Mouse (Mus musculus) spleen, postnatal 4 days (tissue): Measurements from ENCODE around the gene Gm17651.

Source experiments
- DNase-seq, 2 experiments: peaks; one replicate each; pipeline ENCODE4 v3.0.0; 2022; ENCODE audit warnings: low spot score in 2 of 2

Gene Gm17651

DNA sequence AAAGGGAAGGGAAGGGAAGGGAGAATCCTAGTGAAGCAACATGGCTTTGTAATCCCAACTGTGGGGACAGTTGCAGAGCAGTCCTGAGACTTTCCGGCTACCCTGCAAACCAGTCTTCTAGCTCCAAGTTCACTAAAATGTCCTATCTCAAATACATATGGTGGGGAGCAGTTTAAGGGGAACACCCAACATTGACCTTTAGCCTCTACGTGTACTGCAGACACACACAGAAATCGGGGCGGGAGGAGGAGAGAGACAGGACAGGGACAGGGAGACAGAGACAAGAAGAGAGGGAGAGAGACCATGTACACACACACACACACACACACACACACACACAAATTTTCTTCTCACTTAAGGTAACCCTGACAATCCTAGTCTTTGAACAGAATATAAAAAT is 44.6 kb downstream of the Gm17651 start:
- DNase-seq = no peak

DNA sequence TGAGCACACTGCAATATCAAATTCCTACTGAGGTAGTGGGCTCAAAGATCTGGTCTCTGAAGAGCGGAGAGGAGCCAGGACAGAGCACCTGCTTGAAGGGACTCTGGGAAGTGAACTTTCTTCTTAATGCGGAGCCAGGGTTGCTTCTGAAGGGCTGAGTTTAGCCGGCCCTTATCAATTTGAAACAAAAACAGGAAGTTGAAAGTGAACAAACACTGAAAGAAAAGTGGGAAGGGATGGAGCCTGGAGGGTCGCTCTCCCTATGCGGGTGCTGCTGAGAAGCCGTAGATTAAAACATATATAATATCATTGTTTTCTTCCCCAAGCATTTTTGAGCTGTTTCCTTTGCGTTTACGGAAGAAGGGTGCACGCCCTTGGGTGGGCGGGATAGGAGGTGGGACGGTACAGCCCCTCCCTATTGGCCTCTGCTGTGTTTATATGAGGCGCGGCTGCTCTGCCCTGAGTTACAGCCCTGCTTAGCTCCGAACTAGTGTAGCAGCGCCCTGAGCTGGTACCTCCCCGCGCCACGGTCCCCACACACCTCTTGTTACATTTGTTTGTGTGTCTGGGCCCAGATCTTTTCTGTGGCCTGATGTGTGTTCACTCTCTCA is 46.0 kb downstream of the Gm17651 start, which contains the start of gene Fmo5:
Gene Fmo5, plus strand, starts transcription at position 414 of the 611 bp plus-strand sequence.
- peak; percentile 73 to 81 for DNase-seq

DNA sequence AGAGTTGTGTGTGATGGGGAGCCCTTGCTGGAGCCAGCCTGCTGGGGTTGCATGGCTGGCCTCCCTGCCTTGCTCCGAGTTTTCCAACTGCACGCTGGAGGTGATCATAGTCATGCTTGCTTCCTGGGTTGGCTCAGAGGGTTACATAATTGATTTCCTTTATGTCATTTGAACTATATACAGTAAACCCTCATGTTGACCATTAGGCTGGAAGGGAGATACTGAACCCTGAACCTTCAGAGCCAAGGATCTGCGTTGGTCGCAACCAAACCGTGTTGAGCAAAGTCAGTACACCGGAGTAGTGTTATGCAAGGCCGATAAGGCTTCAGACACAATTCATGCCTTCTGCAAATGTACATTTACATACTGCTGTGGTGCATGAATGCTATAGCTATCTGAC is 46.6 kb downstream of the Gm17651 start:
- no peak for DNase-seq

DNA sequence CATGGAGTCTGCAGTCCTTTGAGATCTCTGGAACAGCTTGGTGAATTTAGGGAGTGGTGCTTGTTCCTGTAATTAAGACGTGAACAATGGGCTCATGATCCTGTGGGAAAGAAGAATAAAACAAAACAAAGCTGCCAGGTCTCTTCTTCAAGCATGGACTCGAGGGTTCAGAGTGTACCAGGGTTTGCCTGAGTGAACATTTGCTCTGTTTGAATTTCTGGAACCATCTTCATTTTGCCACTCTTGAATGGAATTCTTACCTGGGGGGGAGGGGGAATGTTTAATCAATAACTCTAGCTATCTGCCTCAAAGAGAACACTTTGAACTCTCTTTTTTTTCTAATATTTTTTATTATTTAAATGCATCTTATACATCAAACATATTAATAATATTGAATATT is 49.9 kb downstream of the Gm17651 start:
- no peak for DNase-seq
